Mouse (Mus musculus) megakaryocyte, embryonic 14.5 days (primary cell): ENCODE measurements around the gene Chid1.

ENCODE experiments used
- FLI1 ChIP-seq: IDR thresholded peaks from 2 replicates; pipeline ENCODE4 v1.6.1; 2012; ENCODE audit warnings: low read length, inconsistent platforms, mixed read lengths
- GATA1 ChIP-seq: IDR thresholded peaks from 3 replicates; pipeline ENCODE4 v1.6.1; 2012; ENCODE audit warnings: mixed read lengths, low read length, inconsistent platforms, borderline replicate concordance

GRCm38 (mm10) chr7:141570625-141571295 is 31.1 kb upstream of the Chid1 start:
- TF ChIP-seq GATA1 (no peak), FLI1 (no peak)
